Mouse (Mus musculus) myocyte (in vitro differentiated cells): ENCODE results near the gene Dlgap4.

Source experiments
- CEBPB ChIP-seq: IDR thresholded peaks from 2 replicates; pipeline ENCODE4 v1.6.1; 2011; ENCODE audit warnings: mild to moderate bottlenecking, moderate library complexity; ENCODE audit not compliant: poor library complexity, insufficient read depth, severe bottlenecking
- E2F4 ChIP-seq: IDR thresholded peaks from one replicate; pipeline ENCODE4 v1.6.1; 2011; ENCODE audit warnings: mild to moderate bottlenecking, control low read depth, moderate library complexity; ENCODE audit not compliant: insufficient read depth
- MAX ChIP-seq: IDR thresholded peaks from one replicate; pipeline ENCODE4 v1.6.1; 2011; ENCODE audit warnings: low read depth, mild to moderate bottlenecking, control low read depth
- POLR2A ChIP-seq: IDR thresholded peaks from one replicate; pipeline ENCODE4 v1.6.1; 2011; ENCODE audit warnings: low read depth, mild to moderate bottlenecking, control low read depth, moderate library complexity; ENCODE audit not compliant: insufficient read length
- POLR2AphosphoS2 ChIP-seq: IDR thresholded peaks from one replicate; pipeline ENCODE4 v1.6.1; 2011; ENCODE audit warnings: low read depth, control low read depth; ENCODE audit not compliant: insufficient read length
- SRF ChIP-seq: IDR thresholded peaks from one replicate; pipeline ENCODE4 v1.6.1; 2011; ENCODE audit warnings: low read depth; ENCODE audit not compliant: control insufficient read depth, insufficient read length
- USF1 ChIP-seq: IDR thresholded peaks from one replicate; pipeline ENCODE4 v1.6.1; 2011; ENCODE audit warnings: low read depth, mild to moderate bottlenecking, control low read depth, moderate library complexity

DNA sequence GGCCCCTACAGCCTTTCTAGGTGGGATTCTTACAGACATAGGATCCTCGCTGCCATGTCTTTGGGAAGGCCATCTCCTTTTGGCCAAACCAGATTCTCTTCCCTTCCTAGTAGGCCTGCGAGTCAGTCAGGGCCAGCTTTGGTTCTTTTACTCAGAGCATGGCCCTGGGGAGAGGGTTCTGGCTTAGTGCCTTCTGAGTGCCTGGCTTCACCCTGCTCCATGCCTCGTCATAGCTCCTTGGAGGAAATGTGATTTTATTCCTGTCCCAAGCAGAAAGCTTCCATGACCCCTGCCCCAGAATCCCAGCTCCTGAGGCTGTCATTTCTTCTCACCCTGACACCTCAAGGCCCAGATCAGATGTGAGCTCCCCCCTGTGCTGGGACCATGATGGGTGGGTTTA is 133.8 kb downstream of the Dlgap4 start:
- TF ChIP-seq USF1: no peak
- no peak for TF ChIP-seq POLR2A
- no peak for TF ChIP-seq CEBPB
- TF ChIP-seq POLR2AphosphoS2: no peak
- no peak for TF ChIP-seq SRF
- TF ChIP-seq E2F4: no peak
- TF ChIP-seq MAX: no peak
